Mouse (Mus musculus) liver, embryonic 15.5 days (tissue): ENCODE data around the gene Dcaf11. TPM values are rescaled to one million over a fixed set of nuclear protein-coding genes. Genes with fewer than 3 reads are reported as not detected.

Experiments used
- ATAC-seq: fragments of 200-750 bp; cut with Nextera tagmentation; 2 replicates; pipeline ENCODE4 v1.8.0; 2017; ENCODE audit warnings: moderate number of reproducible peaks, mild to moderate bottlenecking, moderate library complexity; ENCODE audit not compliant: insufficient read depth
- H3K27ac ChIP-seq: fragments of 300-500 bp; sonication (generic); replicated peaks from 2 replicates; pipeline ENCODE4 v1.5.1; 2015; ENCODE audit warnings: mild to moderate bottlenecking, inconsistent platforms
- H3K27me3 ChIP-seq: fragments of 300-500 bp; sonication (generic); 2 replicates; pipeline ENCODE4 v1.6.1; 2015; ENCODE audit warnings: mild to moderate bottlenecking, inconsistent platforms
- H3K36me3 ChIP-seq: fragments of 300-500 bp; sonication (generic); replicated peaks from 2 replicates; pipeline ENCODE4 v1.6.1; 2015; ENCODE audit warnings: moderate library complexity, mild to moderate bottlenecking, inconsistent platforms
- H3K4me1 ChIP-seq: fragments of 300-500 bp; sonication (generic); replicated peaks from 2 replicates; pipeline ENCODE4 v1.6.1; 2015; ENCODE audit warnings: inconsistent platforms
- H3K4me2 ChIP-seq: fragments of 300-500 bp; sonication (generic); 2 replicates; pipeline ENCODE4 v1.6.1; 2015; ENCODE audit warnings: moderate library complexity, mild to moderate bottlenecking, inconsistent platforms
- H3K4me3 ChIP-seq: fragments of 300-500 bp; sonication (generic); replicated peaks from 2 replicates; pipeline ENCODE4 v1.5.1; 2015; ENCODE audit warnings: mild to moderate bottlenecking, inconsistent platforms
- H3K9ac ChIP-seq: fragments of 300-500 bp; sonication (generic); 2 replicates; pipeline ENCODE4 v1.6.1; 2015; ENCODE audit warnings: moderate library complexity, mild to moderate bottlenecking, inconsistent platforms
- H3K9me3 ChIP-seq: fragments of 300-500 bp; sonication (generic); replicated peaks from 2 replicates; pipeline ENCODE4 v1.6.1; 2016; ENCODE audit warnings: inconsistent platforms
- WGBS: fragments of 180-500 bp; shearing (Covaris S2); methylation state at CpG from one replicate; pipeline ENCODE4 v1.1.7; 2015; ENCODE audit warnings: mixed read lengths; ENCODE audit not compliant: insufficient replicate concordance; 5-methylcytosine and 5-hydroxymethylcytosine counted together
- polyA plus RNA-seq: library from polyadenylated mRNA; unstranded; fragments of >200 nt; fragmentation: Nextera tagmentation; extraction: Ambion mirVana; gene quantifications from 2 replicates; pipeline ENCODE4 v1.2.1, GENCODE M21; 2015

Dcaf11 gene
- polyA plus RNA-seq, 1 experiment from 2014 or later, result 57.9 TPM

DNA sequence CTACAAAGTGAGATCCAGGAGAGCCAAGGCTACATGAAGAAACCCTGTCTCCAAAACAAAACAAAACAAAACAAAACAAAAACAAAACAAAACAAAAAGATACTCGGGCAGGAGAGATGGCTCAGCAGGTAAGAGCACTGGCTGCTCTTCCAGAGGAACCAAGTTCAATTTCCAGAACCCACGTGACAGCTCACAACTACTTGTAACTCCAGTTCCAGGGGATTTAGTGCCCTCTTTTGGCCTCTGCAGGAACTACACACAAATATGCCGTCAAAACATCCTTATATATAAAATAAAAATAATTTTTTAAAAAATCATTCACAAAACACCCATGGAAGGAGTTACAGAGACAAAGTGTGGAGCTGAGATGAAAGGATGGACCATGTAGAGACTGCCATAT is 31.9 kb upstream of the Dcaf11 start:
- no peak overlapping the region for H3K4me2 ChIP-seq
- peaks cover 59% of the 10 kb centered on the region for H3K27me3 ChIP-seq
- H3K4me3 ChIP-seq, result no peak overlapping the region
- H3K27ac ChIP-seq, result no peak overlapping the region
- ATAC-seq, result no peak
- H3K9me3 ChIP-seq, result no peaks in the 10 kb centered on the region
- H3K4me1 ChIP-seq, result 0 out of 2 replicates have a peak, but pooled peaks cover 3% of the 10 kb centered on the region
- H3K36me3 ChIP-seq, result no peaks in the 10 kb centered on the region
- H3K9ac ChIP-seq, result no peak overlapping the region
- 6% methylated on average over 3 of the region's 3 CpGs for WGBS

DNA sequence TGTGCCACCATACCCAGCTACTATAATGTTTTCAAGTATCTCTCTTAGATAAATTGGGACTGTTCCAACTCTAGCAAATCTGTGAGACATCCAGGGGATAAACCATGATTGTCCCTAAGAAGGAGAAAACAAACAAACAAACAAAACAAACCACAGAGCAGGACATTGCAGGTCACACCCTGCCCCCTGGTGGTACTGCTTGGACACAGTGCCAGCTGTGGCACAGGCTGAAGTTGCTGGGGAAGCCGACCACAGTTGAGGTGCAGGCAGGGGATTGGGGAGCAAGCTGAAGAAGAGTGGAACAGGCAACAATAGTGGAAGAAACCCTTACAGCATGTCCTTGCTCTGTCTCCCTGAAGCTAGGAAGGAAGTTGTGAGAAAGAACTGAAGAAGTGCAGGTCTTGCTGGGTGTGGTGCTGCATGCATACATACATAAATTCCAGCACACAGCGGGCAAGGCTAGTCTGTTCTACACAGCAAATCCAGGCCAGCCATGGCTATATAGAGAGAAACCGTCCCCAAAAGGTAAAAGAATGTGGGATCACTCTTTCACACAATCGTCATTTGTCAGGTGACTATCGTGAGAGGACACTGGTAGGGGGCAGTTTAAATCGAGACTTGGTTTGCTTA is 23.6 kb upstream of the Dcaf11 start:
- H3K9me3 ChIP-seq, result no peaks in the 10 kb centered on the region
- no peak for ATAC-seq
- H3K27ac ChIP-seq, result no peak overlapping the region
- H3K27me3 ChIP-seq, result peaks cover 4% of the 10 kb centered on the region; the same call in 1 of the 2 replicates
- H3K4me2 ChIP-seq, result no peak overlapping the region
- peaks cover 28% of the 10 kb centered on the region for H3K4me1 ChIP-seq
- no peak overlapping the region for H3K4me3 ChIP-seq
- 47% methylated on average over 6 of the region's 6 CpGs for WGBS
- H3K36me3 ChIP-seq, result no peaks in the 10 kb centered on the region
- H3K9ac ChIP-seq, result no peak overlapping the region

DNA sequence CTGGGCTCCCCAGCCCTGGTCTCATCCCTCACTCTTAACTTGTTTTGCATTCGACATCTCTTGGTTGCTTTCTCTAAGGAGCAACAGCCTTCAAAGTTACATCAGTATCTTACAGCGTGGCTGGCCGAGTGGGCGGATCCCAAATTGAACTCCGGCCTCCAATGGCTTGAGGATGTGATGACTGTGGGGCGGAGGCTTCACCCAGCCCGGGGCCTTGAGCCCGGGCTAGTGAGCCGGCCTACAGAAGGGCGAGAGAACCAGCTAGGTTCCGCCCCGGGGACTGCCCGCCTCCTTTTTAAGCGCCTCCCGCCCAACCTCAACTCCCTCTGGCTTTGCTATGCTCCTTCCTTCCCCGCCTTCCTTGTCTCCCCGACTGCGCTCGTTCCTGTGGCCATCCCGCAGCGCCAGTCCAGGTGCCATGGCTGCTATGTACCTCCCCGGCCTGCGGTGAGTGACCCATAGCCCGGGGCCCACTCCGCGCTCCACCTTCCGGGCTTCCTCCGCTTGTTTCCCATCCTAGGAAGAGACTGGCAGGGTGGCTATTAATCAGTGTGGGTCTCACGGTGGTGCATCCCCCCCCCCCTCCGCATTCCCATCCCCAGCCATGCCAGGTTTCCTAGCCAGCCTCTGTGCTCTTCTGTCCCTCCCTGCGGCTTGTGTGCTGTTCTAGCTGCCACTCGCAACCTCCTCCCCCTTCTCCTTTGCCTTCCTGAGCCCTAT is 19.6 kb upstream of the Dcaf11 start, which contains the start of gene Pck2:
Gene Pck2 (plus strand): TSS at position 200 of the 720 bp plus-strand sequence.
- Histone ChIP-seq H3K9me3 (no peaks in the 10 kb centered on the region), H3K9ac (peak within 1 kb of the TSS; percentile 87), H3K27me3 (no peaks in the 10 kb centered on the region), H3K4me2 (peak within 1 kb of the TSS; percentile 91), H3K36me3 (peaks cover 33% of the 10 kb centered on the region), H3K27ac (peak within 1 kb of the TSS; percentile 92), H3K4me1 (peaks cover 44% of the 10 kb centered on the region), H3K4me3 (peak within 1 kb of the TSS; percentile 74)
- under 1% methylated on average over 32 of the region's 32 CpGs for WGBS
- ATAC-seq, result peak; percentile 98

DNA sequence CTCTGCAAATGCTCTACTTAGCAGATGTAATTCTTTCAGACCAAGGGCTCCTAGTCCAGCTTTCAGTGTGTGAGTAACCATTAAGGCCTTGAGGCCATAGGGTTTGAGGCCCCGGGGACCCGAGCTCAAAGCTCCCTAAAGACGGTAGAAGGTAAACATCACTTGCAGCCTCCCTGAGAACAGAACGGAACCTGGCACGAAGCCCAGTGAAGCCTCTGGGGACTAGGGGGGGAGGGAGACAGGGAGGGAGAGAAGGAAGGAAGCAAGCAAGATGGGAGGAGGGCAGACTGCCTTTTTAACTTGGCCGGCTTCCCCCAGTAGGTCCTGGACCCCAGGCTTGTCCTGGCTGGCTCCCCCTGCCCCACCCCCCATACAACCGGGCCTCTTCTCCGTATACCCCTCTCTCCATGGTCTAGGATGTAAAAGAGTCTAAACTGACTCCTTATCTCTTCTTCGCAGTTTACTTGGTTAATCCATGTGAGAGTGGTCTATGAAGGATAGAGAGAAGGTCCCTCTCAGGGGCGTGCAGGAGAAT is 19.0 kb upstream of the Dcaf11 start:
- H3K9me3 ChIP-seq, result no peaks in the 10 kb centered on the region
- ATAC-seq, result peak; percentile 16
- H3K36me3 ChIP-seq, result peaks cover 39% of the 10 kb centered on the region
- H3K4me2 ChIP-seq, result peak overlapping the region; percentile 91
- peak overlapping the region; percentile 74 for H3K4me3 ChIP-seq
- H3K4me1 ChIP-seq, result peaks cover 44% of the 10 kb centered on the region
- peak overlapping the region; percentile 87 for H3K9ac ChIP-seq
- 3% methylated on average over 10 of the region's 10 CpGs for WGBS
- peak overlapping the region; percentile 92 for H3K27ac ChIP-seq
- H3K27me3 ChIP-seq, result no peaks in the 10 kb centered on the region

DNA sequence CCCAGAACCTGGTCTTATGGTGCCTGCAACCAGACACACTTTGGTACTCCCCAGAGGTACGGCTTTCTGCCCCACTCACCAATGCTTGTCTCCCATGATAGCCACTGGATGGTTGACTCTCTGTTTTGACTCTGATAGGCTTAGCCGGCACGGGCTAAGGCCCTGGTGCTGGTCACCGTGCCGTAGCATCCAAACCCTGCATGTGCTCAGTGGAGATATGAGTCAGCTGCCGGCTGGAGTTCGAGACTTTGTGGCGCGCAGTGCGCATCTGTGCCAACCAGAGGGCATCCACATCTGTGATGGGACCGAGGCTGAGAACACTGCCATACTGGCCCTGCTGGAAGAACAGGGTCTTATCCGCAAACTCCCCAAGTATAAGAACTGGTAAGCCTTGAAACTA is 17.5 kb upstream of the Dcaf11 start:
- Histone ChIP-seq H3K4me1 (peaks cover 39% of the 10 kb centered on the region), H3K27me3 (no peaks in the 10 kb centered on the region), H3K4me3 (peak overlapping the region; percentile 74; the same call in 1 of the 2 replicates), H3K36me3 (peaks cover 53% of the 10 kb centered on the region), H3K9me3 (no peaks in the 10 kb centered on the region), H3K9ac (0 out of 2 replicates have a peak overlapping the region, but pooled peaks have one; percentile 87), H3K27ac (peak overlapping the region; percentile 92; the same call in 1 of the 2 replicates), H3K4me2 (peak overlapping the region; percentile 91)
- whole genome bisulfite sequencing, result 65% methylated on average over 12 of the region's 12 CpGs
- ATAC-seq, result peak; percentile 5; the same call in 1 of the 2 replicates

DNA sequence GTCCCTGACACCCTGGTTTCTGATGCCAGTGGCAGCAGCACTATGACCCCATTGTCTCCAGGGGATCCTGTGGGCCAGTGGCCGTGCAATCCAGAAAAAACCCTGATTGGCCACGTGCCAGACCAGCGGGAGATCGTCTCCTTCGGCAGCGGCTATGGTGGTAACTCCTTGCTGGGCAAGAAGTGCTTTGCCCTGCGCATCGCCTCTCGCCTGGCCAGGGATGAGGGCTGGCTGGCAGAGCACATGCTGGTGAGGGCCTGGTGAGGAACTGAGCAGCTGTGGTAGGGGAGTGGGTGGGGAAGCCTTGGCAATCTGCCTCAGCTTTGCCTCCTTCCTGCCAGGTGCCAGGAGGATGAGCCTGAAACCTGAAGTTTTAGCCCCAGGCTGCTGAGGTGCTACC is 15.5 kb upstream of the Dcaf11 start:
- Histone ChIP-seq H3K4me1 (peaks cover 33% of the 10 kb centered on the region), H3K9ac (no peak overlapping the region), H3K4me2 (no peak overlapping the region), H3K9me3 (no peaks in the 10 kb centered on the region), H3K4me3 (no peak overlapping the region), H3K36me3 (peaks cover 74% of the 10 kb centered on the region), H3K27ac (no peak overlapping the region), H3K27me3 (no peaks in the 10 kb centered on the region)
- no peak for ATAC-seq
- 89% methylated on average over 9 of the region's 9 CpGs for WGBS

DNA sequence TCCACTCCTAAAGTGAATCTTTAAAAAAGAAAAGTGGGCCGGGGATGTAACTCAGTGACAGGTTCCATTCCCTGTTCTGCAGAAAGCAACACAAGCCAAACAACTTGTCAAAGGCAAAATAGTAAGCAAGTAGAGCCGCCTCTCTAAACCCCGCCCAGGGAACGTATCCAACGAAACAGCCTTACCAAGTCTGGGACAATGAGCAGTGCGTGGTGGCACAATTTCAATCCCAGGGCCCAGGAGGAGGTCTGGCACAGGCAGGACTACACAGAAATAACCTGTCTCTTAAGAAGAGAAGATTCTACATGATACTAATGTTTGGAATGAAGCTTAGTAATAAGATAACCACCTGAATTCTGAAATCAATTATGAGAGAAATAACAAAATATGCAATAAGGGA is 9.6 kb upstream of the Dcaf11 start:
- Histone ChIP-seq H3K4me3 (no peak overlapping the region), H3K27me3 (no peaks in the 10 kb centered on the region), H3K9me3 (no peaks in the 10 kb centered on the region), H3K9ac (no peak overlapping the region), H3K36me3 (peaks cover 56% of the 10 kb centered on the region), H3K4me2 (no peak overlapping the region), H3K27ac (no peak overlapping the region), H3K4me1 (peaks cover 6% of the 10 kb centered on the region)
- no peak for ATAC-seq
- WGBS, result 82% methylated on average over 6 of the region's 6 CpGs

DNA sequence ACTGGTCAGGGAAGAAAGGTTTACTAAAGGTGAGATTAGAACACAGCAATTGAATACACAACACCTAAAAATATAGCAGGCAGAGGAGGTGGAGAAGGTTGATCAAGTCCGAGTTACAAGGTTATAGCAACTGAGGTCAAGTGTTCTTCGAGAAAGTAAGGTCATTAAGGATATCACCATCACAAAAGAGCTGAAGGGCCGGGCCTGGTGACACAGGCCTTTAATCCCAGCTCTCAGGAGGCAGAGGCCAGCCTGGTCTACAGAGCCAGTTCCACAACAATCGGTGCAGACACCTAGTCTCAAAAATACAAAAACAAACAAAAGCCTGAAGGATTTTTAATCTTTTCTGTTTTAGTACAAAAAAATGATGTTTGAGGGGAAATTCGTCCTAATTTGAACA is 8.5 kb upstream of the Dcaf11 start:
- ATAC-seq, result no peak
- peaks cover 44% of the 10 kb centered on the region for H3K36me3 ChIP-seq
- 73% methylated on average over 5 of the region's 5 CpGs for WGBS
- H3K4me1 ChIP-seq, result peaks cover 14% of the 10 kb centered on the region
- H3K27me3 ChIP-seq, result no peaks in the 10 kb centered on the region
- H3K4me3 ChIP-seq, result no peak overlapping the region
- H3K9ac ChIP-seq, result no peak overlapping the region
- H3K9me3 ChIP-seq, result no peaks in the 10 kb centered on the region
- no peak overlapping the region for H3K4me2 ChIP-seq
- H3K27ac ChIP-seq, result no peak overlapping the region

DNA sequence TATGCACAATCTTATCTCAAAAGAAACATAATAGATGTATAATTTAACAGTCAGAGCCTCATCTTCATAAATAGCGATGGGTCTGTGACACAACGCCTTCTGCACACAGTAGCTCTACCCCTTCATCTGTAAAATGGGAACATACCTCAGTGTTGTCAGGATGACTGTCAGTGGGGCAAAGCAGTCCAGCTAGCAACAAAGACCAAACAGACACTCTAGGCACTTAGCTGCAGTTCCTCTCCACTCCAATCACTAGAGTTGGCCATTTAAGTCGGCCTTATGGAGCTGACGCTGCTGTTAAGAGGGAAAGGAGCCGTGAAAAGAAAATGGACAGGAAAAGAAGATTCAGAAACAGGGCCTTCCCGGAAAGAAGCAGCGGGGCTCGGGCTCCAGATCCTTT is 8.0 kb upstream of the Dcaf11 start:
- Histone ChIP-seq H3K27ac (no peak overlapping the region), H3K4me3 (no peak overlapping the region)
- WGBS, result 83% methylated on average over 8 of the region's 8 CpGs

DNA sequence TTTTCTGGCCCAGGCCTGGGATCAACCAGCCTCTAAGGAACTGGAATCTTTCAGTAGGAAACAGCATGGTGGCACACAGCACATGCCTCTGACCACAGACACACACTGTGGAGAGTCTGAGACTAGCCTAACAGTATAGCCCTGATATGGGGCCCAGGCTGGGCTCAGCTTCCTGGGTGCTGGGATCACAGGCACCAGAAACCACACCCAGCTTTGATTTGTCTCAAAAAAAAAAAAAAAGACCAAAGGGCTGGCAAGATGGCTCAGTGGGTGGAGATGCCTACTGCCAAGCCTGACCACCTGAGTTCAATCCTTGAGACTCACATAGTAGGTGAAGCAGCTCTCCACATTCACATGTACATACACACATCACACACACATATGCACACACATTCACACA is 5.2 kb upstream of the Dcaf11 start:
- no peak overlapping the region for H3K27ac ChIP-seq
- H3K4me3 ChIP-seq, result no peak overlapping the region
- H3K36me3 ChIP-seq, result peaks cover 12% of the 10 kb centered on the region
- H3K27me3 ChIP-seq, result no peaks in the 10 kb centered on the region
- H3K4me2 ChIP-seq, result no peak overlapping the region
- no peaks in the 10 kb centered on the region for H3K9me3 ChIP-seq
- H3K4me1 ChIP-seq, result peaks cover 42% of the 10 kb centered on the region
- no peak overlapping the region for H3K9ac ChIP-seq
- ATAC-seq, result no peak

More for the DNA sequence above, 8.0 kb upstream of the Dcaf11 start:
- Histone ChIP-seq H3K27me3 (no peaks in the 10 kb centered on the region), H3K36me3 (peaks cover 40% of the 10 kb centered on the region), H3K9me3 (no peaks in the 10 kb centered on the region), H3K4me1 (peaks cover 18% of the 10 kb centered on the region), H3K9ac (no peak overlapping the region), H3K4me2 (no peak overlapping the region)
- ATAC-seq, result no peak

DNA sequence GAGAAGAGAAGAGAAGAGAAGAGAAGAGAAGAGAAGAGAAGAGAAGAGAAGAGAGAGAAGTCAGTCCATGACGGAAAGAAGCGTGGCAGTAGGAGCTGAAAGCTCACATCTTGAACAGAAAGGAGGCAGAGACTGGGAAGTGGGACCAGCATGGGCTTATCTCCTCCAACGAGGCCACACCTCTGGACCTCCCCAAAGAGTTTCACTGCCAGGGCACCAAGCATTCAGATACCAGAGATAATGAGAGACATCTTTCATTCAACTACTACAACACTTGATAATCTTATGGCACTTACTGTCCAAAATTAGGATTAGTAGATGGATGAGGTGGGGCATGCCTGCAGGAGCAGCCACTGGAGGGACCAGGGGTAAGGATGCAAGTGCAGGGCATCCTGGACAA is 4.0 kb upstream of the Dcaf11 start:
- WGBS, result 64% methylated on average over 3 of the region's 3 CpGs

More for the DNA sequence above, 4.0 kb upstream of the Dcaf11 start:
- Histone ChIP-seq H3K9ac (no peak overlapping the region), H3K4me1 (peaks cover 42% of the 10 kb centered on the region), H3K9me3 (no peaks in the 10 kb centered on the region), H3K36me3 (peaks cover under 1% of the 10 kb centered on the region; the same call in 1 of the 2 replicates), H3K27ac (no peak overlapping the region), H3K4me2 (no peak overlapping the region), H3K4me3 (no peak overlapping the region), H3K27me3 (no peaks in the 10 kb centered on the region)
- ATAC-seq, result no peak
